Mouse (Mus musculus): ENCODE measurements at regions not wholly inside any gene's neighbourhood (a gene's known extent, or its start where the extent isn't known, plus 50 kb on each side); places are given as distances from the start of the nearest gene placed in this dataset.
A peak's percentile ranks its signal among the peaks of the same experiment; 100 is the strongest.

DNA sequence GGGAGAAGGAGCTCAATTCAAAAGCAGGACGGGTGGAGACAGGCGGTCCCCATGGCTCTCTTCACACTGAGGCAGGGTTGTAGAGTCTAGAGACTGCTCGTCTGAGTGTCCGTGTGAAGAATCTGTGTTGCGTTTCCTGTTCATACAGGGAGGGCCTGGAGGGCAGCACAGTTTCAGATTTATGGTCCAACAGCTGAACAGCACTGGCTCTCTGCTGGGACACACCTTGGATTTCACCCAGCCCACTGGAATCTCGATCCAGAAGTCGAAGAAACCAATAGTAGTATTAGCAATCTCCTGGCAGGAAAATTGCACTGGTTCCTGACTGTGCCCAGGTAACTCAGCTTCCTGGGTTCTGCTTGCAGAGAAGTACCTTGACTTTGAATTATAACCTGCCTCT, 345.6 kb upstream of the Tnp1 start:
- no peak for DNase-seq (ENCODE audit: low spot score in 2 of 2)

DNA sequence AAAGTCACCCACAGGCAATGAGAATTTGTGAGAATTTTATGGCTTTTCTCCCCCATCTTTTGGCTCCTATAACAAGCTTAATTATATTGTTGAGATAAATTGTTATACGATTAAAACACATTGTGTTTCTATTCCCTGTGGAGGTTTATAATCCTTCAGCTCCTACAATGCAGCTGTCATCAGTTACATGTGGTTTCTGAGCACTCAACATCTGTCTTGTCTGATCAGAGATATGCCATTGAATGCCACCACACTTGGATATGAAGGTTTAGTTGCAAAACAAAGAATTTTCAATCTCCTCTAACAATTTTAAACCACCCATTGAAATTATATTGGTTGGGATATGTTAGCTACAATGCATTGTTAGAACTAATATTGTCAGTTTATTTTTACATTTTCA, 338.7 kb upstream of the Tnp1 start:
- DNase-seq (ENCODE audit: low spot score in 2 of 2), result no peak

DNA sequence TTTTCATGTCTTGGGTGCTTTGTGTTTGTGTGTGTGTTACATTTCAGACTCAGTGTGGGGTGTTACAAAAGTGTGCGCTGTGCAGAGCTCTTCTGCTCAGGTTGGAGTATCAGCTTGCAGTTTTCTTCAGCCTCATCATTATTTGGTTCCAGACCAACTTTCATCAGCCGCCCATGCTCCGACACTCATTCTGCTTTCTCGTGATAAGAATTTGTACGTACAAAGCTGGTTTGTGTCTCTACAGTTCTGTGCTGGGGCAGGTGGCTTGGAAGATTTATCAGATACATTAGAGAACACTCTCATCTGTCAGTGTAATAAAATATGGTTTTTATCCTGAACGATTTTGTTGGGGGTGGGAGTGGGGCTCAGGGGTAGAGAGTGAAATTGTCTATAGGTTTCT, 332.8 kb upstream of the Tnp1 start:
- no peak for DNase-seq (ENCODE audit: low spot score in 2 of 2)

DNA sequence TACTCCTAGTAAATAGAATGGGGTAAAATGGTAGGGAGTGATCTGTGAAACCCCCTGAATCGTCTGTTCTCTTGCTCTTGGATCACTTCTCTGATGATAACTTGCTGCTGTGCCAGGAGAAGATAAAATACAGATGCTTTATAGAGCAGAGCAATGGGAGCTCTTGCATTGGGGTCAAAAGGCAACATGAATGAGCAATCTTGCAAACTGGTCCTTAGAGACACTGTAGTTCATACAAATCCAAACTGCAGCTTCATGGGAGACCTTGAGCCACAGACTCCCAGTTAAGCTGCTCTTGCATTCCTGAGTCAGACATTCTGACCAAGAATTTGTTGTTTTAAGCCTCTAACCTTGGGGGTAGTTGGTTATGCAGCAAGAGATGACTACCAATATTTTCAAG, 328.9 kb upstream of the Tnp1 start:
- no peak for DNase-seq (ENCODE audit: low spot score in 2 of 2)

DNA sequence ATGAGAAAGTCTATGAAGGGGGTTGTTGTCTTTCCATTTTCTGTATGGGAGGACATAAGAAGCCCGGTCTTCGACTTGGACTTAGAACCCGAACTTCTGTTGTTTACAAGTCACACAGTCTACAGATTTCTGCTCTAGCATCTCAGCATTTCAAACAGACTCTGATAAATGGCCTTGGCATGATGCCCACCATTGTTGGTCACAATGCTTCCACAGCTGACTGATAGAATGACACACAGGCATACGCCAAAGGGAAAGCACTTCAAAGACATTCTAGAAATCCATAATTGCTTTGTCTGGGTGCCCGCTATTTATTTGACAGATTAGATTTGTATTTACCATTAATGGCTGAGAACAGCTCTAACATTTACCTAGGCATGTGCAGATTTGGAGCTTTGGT, 326.2 kb upstream of the Tnp1 start:
- DNase-seq (ENCODE audit: low spot score in 2 of 2), result no peak

DNA sequence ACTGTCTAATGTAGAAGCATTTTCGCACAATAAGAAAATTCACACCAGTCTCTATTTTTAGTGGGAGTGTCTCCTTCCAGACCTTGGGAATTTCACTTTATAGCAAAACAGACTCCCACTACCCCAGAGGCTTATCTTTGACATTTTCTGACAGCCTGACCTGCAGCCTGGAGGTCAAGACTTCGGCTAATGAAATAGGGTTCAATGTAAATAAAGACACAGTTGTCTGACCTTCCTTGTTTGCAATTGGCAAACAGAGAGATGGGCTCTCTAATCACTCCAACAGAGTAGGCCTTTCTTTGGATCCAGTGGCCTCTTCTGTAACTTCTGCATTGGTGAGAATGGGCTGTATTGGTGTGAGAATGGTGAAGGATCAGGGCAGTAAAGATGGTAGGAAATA, 321.7 kb upstream of the Tnp1 start:
- DNase-seq (ENCODE audit: low spot score in 2 of 2), result no peak

DNA sequence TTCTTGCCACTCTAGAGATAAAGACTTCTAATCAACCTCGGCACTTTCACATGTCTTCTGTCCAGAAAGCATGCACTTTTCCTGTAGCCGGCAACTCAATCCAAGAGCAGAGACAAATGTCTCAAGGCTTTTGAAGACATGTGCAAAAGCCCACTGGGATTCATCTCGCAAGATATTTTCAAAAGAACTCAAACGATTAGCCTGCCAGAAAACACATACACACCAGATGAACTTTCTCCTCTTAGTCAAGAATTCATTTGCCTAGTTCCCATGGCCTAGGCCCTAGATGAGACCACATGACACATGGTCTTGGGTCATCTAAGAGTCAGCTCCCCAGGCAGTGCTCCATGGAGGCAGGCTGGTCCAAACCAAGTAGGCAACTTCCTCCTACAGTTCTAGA, 293.8 kb upstream of the Tnp1 start:
- DNase-seq (ENCODE audit: low spot score in 2 of 2), result no peak

DNA sequence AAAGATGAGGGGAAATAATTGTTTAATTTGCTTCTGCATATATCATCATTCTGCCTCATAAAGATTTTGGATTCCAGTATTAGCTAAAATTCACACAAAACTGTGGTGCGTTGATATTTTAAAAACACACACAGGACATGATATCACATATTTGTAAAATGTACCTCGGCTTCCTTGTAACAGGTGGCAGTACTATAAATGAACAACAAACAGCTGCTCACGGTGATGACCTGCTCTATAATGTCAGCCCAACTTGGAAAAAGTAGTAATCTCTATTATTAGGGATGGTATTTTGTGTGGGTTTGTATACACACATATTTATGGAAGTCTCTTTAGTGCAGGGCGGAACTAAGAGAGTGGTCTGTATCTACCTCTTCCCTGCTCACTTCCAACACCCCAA, 292.7 kb upstream of the Tnp1 start:
- no peak for DNase-seq (ENCODE audit: low spot score in 2 of 2)

DNA sequence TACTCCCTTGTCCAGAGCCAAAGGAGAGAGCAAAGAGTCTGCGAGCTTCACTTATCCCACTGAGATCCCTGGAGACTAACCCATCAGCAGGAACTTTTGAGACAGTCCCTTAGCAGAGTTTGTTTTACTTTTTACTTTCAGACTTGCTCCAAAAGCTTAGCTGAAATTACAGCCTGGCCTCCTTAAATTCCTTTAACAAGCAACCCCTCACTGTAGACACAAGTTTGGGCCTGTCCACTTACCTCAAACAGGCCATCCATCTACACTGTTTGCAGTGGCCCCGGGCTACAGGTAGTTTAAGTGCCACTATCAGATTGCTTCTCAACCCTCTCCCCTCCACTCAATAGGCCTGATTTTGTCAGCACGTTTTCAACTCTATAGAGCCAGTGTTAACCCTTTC, 291.5 kb upstream of the Tnp1 start:
- DNase-seq (ENCODE audit: low spot score in 2 of 2), result no peak

DNA sequence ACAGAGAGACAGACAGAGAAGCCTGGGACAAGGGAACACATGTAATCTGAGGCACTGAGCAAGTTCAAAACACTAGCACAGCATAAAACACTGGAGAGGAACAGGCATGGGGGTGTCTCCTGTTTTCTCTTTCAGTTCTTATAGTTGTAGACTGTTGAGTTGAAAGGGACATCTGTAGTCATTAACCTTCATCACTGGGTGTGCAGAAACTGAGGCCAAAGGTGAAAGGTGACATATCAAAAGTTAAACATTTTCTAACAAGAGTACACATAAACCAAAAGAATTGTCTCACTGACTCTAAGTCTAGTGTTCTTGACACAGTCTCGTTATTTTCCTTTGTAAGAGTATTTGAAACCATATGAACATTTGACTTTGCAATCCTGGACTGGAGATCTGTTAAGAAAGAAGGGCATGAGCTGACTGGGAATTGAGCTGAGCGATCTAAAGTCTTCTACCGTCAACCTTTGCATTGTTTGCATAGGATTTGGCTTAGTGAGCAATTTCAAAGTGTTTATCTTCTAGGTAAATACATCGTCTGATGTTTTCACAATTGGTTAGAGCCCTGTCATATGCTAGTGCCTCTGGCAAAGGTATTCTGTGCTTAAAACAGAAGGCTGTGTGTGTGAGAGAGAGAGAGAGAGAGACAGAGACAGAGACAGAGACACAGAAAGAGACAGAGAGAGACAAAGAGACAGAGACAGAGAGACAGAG, 284.4 kb upstream of the Tnp1 start:
- no peak for DNase-seq (ENCODE audit: low spot score in 2 of 2)

DNA sequence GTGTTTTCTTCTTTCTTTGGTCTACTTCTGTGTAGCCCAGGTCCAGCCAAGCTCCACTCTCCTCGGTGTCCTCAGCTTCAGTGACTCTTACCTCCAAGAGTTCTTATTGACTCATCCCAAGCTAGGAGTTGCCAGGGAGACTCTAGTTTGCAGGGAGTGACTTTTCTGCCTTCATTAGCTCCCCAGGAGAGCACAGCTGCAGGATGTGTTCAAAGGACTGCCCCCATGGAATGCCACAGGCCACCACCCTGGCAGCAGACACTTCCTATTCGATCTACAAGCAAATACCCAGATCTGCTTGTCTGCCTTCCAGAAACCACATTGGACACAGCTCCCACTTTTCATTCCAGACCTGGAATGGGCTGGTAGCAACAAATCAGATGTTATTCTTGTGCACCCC, 269.6 kb upstream of the Tnp1 start:
- DNase-seq (ENCODE audit: low spot score in 2 of 2), result no peak

DNA sequence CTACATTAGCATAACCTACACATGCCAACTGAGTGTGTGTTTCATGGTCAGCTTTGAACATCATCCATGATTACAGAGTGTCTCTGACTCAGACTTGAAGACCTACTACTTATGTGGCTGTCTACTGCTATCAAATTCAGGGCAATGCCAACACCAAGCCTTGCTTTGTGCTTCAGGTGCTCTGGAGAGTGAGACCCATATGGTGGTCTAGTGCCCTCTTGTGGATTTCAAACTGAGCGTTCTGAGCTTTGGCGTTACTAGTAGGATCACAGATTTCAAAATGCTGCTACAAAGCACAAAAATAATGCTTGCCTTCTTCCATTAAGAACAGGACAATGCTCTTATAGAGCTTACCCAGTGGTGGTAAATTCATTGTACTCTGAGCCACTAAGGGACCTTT, 258.8 kb upstream of the Tnp1 start:
- DNase-seq (ENCODE audit: low spot score in 2 of 2), result peak in 1 of 2 experiments; percentile 44

DNA sequence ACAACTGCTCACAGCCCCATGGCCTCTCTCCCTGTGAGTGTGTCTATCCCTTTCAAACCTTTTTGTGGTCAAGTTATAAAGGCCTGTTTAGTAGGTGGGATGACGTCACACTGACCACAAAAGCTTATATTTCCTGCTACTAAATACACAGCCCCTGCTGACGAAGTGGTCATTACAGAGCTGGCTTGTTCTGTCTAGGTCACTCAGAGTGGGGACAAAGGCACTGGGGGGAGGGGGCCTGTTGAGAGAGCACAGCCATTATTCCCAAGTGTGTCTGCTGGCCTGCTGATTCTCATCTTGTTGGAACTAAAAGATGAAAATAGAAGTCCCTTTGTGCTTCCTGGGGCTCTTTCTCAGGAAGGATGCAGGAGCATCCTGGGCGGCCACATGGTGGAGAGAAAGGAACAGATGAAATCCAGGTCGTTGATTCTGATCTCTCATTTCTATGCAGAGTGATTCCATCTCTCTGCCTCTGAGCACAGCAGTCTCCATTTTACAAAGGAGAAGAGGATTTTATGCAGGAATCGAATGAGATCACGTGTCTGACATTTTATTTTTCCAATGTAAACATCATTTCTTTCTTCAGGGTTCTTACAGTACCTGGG, 255.2 kb upstream of the Tnp1 start:
- no peak for DNase-seq (ENCODE audit: low spot score in 2 of 2)

DNA sequence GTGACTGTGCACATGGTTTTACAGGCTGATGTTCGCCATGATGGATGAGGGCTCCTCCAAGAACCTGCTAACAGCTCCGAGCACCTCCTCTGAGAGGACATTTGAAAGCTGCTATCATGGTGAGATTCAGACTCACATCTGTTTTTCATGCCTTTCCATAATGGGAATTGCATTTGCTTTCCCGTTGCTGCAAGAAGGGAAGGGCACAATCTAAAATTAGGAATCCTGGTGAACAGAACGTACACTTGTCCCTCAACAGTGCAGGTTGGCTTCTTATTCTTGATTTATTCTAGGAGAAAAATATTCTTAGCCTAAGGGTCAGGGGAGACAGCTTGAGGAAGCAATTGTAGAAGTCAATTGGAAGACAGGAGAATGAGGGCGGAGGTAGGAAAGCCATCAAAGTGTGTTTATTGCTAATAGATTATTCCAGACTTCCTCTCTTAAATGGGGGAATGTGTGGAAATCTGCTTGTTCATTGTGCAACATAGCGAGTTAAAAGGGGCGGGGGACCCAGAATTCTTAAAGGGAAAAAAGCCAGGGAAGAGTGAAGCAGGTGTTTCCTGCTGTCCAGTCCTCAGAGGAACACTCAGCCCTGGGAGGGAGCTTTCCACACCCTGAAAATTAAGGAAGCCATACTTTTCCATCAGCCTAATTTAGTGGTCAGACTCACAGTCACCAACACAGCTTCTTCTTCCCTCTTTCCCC, 253.5 kb upstream of the Tnp1 start:
- DNase-seq (ENCODE audit: low spot score in 2 of 2), result no peak

DNA sequence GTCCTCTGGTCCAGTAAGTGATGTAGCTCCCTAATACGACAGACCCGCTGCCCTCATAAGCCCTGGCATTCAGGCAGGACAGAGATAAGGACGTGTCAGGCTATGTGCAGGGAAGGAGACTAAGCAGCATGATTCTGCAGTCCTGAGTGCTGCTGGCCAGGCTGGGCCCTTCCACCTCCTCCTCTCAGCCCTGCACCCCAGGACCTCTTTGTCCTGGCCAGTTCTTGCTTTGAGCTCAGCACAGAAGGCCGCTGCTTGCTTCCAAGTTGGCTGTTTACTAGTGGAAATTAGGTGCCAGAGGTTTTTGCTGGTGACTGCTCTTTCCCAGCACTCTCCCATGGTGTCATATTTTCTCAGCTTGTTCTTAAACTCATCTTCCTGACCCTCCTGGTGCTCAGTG, 249.3 kb upstream of the Tnp1 start:
- DNase-seq (ENCODE audit: low spot score in 2 of 2), result peak; percentile 12 to 14

DNA sequence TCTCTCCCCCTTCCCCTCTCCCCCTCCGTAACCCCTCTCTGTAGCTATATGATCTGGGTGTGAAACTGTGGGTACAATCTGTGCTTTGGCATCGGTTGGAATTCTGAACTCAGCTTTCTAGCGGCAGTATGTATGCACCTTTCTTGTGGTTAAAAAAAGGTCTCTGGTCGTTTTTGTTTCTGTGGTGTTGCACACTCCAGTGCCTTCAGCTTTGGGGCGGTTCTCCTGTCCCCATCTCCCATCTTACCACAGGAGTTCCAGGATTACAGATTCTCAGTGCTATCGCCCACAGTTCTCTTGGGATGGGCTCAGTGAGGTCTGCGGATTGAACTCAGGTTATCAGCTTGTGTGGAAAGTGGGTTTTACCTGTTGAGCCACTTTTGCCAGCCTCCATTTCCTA, 248.5 kb upstream of the Tnp1 start:
- no peak for DNase-seq (ENCODE audit: low spot score in 2 of 2)

DNA sequence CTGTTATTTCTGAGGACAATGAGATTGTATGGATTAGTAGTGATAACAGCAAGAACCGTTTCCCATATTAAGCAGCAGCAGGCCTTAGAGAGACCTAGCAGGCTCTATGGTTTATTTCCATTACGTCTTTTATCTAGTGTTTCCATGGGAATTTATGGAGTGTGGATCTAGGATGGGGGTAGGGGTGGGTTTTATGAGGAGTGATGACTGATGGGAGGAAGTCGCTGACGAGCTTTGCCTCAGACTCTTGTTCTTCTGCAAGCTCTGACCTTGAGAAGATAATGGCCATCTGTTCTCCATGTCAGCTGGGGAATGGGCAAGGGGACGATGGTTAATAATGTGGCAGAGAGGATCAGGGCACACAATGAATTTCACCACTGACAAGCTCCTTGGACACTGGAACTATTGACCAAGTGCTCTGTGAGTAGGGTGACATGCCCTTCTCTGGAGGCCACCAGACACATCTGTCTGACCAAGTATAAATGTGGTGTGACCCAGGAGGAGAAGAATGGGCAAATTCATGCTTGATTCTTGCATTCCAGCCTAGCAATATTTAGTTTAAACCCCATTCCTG, 243.9 kb upstream of the Tnp1 start:
- no peak for DNase-seq (ENCODE audit: low spot score in 2 of 2)

DNA sequence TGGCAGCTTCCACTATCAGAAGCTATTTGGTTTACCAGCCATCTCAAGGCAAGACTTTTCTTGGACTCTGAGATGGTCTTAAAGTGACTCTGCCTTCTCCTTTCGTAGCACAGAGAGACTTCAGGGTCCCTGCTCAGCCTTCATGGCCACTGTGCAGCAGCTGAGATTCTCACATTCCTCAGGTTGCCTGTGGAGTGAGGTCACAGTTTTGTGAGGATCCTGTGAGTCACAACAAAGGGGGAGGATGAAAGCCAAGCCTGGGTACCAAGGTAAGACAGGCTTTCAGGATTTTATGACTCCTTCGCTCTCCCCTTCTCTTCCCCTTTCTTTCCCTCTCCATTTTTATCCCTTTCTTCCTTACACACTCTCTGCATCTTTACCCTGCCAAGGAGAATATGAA, 241.6 kb upstream of the Tnp1 start:
- DNase-seq (ENCODE audit: low spot score in 2 of 2), result no peak

DNA sequence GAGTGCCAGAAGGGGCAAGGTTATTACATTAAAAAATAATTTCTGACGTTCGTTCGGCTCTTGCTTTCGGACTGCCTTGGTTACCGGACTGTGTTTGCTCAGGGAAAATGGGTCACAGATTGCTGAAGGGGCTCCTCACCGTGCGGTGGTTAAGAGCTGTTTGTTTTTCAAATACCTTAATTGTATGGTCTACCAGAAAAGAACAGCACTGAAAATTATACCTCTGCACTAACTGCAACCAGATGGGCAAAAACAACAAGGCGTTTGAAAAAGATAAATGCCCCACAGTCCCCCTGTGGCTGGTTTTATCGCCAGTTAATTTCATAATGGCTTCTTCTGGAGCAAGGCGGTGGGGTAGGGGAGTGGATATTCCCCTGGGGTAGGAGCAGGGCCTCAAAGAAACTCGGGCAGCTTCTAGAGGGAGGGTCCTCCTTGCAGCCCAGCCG, 236.2 kb upstream of the Tnp1 start:
- DNase-seq (ENCODE audit: low spot score in 2 of 2), result no peak

DNA sequence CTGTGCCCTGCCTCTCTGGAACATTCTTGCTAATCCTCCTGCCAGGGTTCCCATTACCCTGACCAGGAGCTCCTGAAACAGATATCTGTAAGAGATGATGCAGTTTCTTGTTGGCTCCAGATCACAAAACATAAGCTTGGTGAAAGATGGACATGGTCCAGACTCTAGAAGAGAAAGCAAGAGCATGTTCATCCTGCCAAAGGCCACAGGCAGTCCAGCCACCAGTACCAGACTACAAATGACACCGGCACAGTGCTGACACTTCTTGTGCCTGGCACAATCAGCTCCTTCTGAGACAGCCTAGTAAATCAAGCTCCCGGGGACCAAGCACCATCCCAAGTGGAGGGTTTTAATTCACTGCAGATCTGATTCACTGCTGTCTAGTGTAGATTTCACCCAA, 228.3 kb upstream of the Tnp1 start:
- no peak for DNase-seq (ENCODE audit: low spot score in 2 of 2)

DNA sequence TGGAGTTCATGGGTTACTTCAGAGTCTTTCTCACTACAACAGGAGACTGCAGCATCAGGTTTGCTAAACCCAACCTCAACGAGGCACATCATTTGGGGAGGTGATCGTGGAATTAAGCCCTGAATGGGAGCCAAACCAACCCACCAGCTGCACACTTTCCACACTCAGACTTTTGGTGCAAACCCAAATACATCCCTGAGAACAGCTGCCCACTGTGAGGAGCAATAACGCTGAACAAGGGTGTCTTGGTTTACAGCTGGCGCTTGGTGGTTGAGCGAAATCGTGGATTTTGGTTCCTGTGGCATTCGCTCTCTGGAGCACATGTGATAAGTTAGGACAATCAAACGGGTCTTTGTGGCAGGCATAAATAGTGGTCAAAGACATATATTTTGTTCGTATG, 226.6 kb upstream of the Tnp1 start:
- DNase-seq (ENCODE audit: low spot score in 2 of 2), result no peak

DNA sequence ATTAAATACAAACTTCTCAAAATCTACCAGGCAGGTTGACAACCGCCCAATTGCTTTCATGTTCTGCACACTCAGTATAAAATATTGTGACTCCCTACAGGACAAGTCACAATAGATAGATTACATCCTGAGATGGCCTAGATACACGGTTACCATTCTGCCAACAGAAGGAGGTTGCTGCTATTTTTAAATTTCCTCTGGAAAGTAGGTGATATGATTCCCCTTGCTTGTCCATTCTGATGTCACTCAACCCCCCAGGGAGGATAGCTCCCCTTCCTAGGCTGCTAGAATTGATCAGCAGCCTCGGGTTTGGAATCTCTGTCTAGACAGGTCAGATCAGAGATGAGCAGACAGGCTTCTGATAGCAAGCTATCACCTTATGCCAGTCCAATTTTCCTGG, 221.2 kb upstream of the Tnp1 start:
- DNase-seq (ENCODE audit: low spot score in 2 of 2), result no peak

DNA sequence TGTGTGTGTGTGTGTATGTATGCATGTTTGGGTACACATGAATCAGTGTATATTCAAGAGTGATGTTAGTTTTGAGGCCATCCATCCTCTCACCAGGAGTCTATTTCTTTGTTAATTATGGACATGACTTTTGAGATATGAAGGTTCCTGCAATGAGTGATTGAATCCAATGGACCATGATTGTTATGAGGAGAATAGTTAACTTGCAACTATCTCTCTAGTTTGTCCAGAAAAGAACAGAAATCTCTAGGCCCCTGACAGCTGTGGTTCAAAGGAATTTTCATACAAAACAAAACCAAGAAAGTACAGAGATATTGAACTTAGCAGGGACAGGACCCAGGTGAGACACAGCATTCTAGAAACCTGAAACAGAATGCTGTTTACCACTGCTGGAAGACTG, 217.9 kb upstream of the Tnp1 start:
- DNase-seq (ENCODE audit: low spot score in 2 of 2), result no peak

All from layer of hippocampus, adult 8-10 months (tissue).